Mouse (Mus musculus) embryo, embryonic 11.5 days (tissue): Measurements from ENCODE around the gene Mettl16.

Experiments
- DNase-seq: peaks from one replicate; pipeline ENCODE4 v3.0.0-alpha.2; 2012; ENCODE audit warnings: low read depth, low spot score

Gene Mettl16

GRCm38 (mm10) chr11:74831191-74831605 is 60.6 kb downstream of the Mettl16 start:
- peak; percentile 19 for DNase-seq

GRCm38 (mm10) chr11:74831606-74832451 is 61.2 kb downstream of the Mettl16 start:
- DNase-seq = peak; percentile 99

- DNase-seq = peak; percentile 39
Measured at GRCm38 (mm10) chr11:74832503-74833143, 62.0 kb downstream of the Mettl16 start.

- DNase-seq = no peak
Measured at GRCm38 (mm10) chr11:74833536-74834358, 63.1 kb downstream of the Mettl16 start.

GRCm38 (mm10) chr11:74834359-74834638 is 63.7 kb downstream of the Mettl16 start:
- DNase-seq = no peak

- DNase-seq = no peak
Measured at GRCm38 (mm10) chr11:74834650-74835277, 64.1 kb downstream of the Mettl16 start.

- no peak for DNase-seq
Measured at GRCm38 (mm10) chr11:74835593-74836224, 65.1 kb downstream of the Mettl16 start.

GRCm38 (mm10) chr11:74836225-74837055 is 65.8 kb downstream of the Mettl16 start:
- no peak for DNase-seq

GRCm38 (mm10) chr11:74837056-74837693 is 66.5 kb downstream of the Mettl16 start:
- no peak for DNase-seq

- peak; percentile 77 for DNase-seq
Measured at GRCm38 (mm10) chr11:74837694-74838431, 67.2 kb downstream of the Mettl16 start.

GRCm38 (mm10) chr11:74838441-74838840 is 67.8 kb downstream of the Mettl16 start:
- DNase-seq = peak; percentile 83

GRCm38 (mm10) chr11:74838971-74839370 is 68.3 kb downstream of the Mettl16 start:
- DNase-seq = no peak

GRCm38 (mm10) chr11:74839860-74840715 is 69.5 kb downstream of the Mettl16 start:
- DNase-seq = no peak

- DNase-seq = no peak
Measured at GRCm38 (mm10) chr11:74840739-74841138, 70.1 kb downstream of the Mettl16 start.

- no peak for DNase-seq
Measured at GRCm38 (mm10) chr11:74841366-74841765, 70.7 kb downstream of the Mettl16 start.

- DNase-seq = no peak
Measured at GRCm38 (mm10) chr11:74842045-74842444, 71.4 kb downstream of the Mettl16 start.

- no peak for DNase-seq
Measured at GRCm38 (mm10) chr11:74842656-74843434, 72.2 kb downstream of the Mettl16 start.

GRCm38 (mm10) chr11:74843435-74843714 is 72.7 kb downstream of the Mettl16 start:
- DNase-seq = no peak
